Mouse (Mus musculus) hindbrain, postnatal 0 days (tissue): ENCODE measurements around the gene Adgra3. TPM values are rescaled to one million over a fixed set of nuclear protein-coding genes. Genes with fewer than 3 reads are reported as not detected.
A peak's percentile ranks its signal among the peaks of the same experiment; 100 is the strongest.

Experiments
- ATAC-seq: fragments of 200-750 bp; cut with Nextera tagmentation; 2 replicates; pipeline ENCODE4 v1.8.0; 2017; ENCODE audit warnings: mild to moderate bottlenecking, moderate TSS enrichment, moderate library complexity
- DNase-seq: peaks from one replicate; pipeline ENCODE4 v3.0.0-alpha.2; 2015; ENCODE audit warnings: low spot score
- H3K27ac ChIP-seq: fragments of 300-500 bp; sonication (generic); 2 replicates; pipeline ENCODE4 v1.5.1; 2014; ENCODE audit warnings: mild to moderate bottlenecking
- H3K27me3 ChIP-seq: fragments of 300-500 bp; sonication (generic); 2 replicates; pipeline ENCODE4 v1.6.1; 2014; ENCODE audit warnings: low read length, mixed read lengths; ENCODE audit not compliant: insufficient read depth
- H3K36me3 ChIP-seq: fragments of 300-500 bp; sonication (generic); 2 replicates; pipeline ENCODE4 v1.6.1; 2014; ENCODE audit warnings: low read length, mixed read lengths; ENCODE audit not compliant: insufficient read depth
- H3K4me1 ChIP-seq: fragments of 300-500 bp; sonication (generic); 2 replicates; pipeline ENCODE4 v1.6.1; 2014; ENCODE audit warnings: antibody characterized with exemption, low read length, mixed read lengths; ENCODE audit not compliant: insufficient read depth
- H3K4me2 ChIP-seq: fragments of 300-500 bp; sonication (generic); 2 replicates; pipeline ENCODE4 v1.6.1; 2014; ENCODE audit warnings: low read depth, mild to moderate bottlenecking, low read length, moderate library complexity, mixed read lengths
- H3K4me3 ChIP-seq: fragments of 300-500 bp; sonication (generic); 2 replicates; pipeline ENCODE4 v1.5.1; 2014; ENCODE audit warnings: low read length
- H3K9ac ChIP-seq: fragments of 300-500 bp; sonication (generic); replicated peaks from 2 replicates; pipeline ENCODE4 v1.6.1; 2014; ENCODE audit warnings: mild to moderate bottlenecking, low read length, moderate library complexity, mixed read lengths
- H3K9me3 ChIP-seq: fragments of 300-500 bp; sonication (generic); 2 replicates; pipeline ENCODE4 v1.6.1; 2016; ENCODE audit warnings: low read length, mixed read lengths
- CTCF ChIP-seq: IDR thresholded peaks from 2 replicates; pipeline ENCODE4 v1.5.1; 2016; ENCODE audit warnings: antibody characterized with exemption, control low read depth, low read depth
- WGBS: fragments of 180-500 bp; shearing (Covaris S2); extraction: QIAGEN DNeasy Blood & Tissue Kit; methylation state at CpG from one replicate; pipeline ENCODE4 v1.1.7; 2014; 5-methylcytosine and 5-hydroxymethylcytosine counted together
- polyA plus RNA-seq: library from polyadenylated mRNA; unstranded; fragments of >200 nt; fragmentation: Nextera tagmentation; extraction: Ambion mirVana; gene quantifications from 2 replicates; pipeline ENCODE4 v1.2.1, GENCODE M21; 2015
- total RNA-seq: library from RNA; depleted of rRNA; stranded (reverse); fragments of >200 nt; gene quantifications from 2 replicates; pipeline ENCODE4 v1.2.3, GENCODE M21; 2014

The Adgra3 gene
- total and polyA plus RNA-seq, 2 experiments from 2014 or later, result 11.4 to 42.0 TPM

DNA sequence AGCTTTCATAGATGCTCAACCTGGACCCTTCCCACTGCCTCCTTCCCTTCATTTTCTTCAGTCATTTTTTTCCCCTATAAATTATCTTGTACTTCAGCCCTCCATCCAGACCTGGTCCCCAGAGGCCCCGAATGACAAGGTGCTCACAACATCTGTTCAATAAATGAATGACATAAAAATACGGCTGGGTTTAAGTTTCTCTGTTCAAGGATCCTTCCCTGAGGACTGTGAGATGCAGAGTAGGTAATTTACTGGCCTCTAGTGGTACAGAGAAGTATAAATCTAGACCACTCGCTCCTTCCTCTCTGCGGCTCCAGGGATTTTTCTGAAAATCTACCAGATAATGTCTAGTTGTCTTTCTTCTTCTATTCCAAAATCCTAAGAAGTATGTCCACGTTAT, 26.5 kb downstream of the Adgra3 start:
- Histone ChIP-seq H3K4me3 (no peak overlapping the region), H3K36me3 (no peaks in the 10 kb centered on the region), H3K4me1 (0 out of 2 replicates have a peak, but pooled peaks cover 3% of the 10 kb centered on the region), H3K27me3 (no peaks in the 10 kb centered on the region), H3K9me3 (no peaks in the 10 kb centered on the region), H3K9ac (no peak overlapping the region), H3K4me2 (no peak overlapping the region), H3K27ac (no peak overlapping the region)
- DNase-seq, result peak; percentile 64
- WGBS, result 57% methylated on average over 5 of the region's 5 CpGs
- TF ChIP-seq CTCF, result peak; percentile 72
- peak; percentile 77 for ATAC-seq

DNA sequence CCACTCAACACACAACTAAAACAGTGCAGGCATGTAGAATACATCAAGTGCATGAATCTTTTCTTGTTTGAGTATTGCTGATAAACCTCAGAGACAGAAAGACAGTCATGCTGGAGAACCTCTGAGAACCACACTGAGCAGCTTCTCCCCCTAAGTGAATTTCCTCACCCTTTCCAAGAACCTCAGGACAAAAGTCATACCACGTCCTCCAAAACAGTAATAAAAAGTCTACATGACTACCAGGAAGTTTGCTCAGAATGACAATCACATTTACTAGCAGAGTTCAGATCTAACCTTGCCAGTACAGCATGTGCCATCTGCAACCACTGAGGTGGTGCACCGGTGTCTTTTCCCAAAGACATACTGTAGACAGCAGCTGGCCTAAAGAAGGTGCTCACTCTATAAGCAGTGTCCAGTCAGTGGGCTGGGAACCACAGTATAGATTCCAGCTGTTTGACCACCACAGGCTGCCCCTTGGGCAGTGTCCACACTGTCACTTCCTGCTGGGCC, 27.0 kb downstream of the Adgra3 start:
- Histone ChIP-seq H3K27me3 (no peaks in the 10 kb centered on the region), H3K9me3 (no peaks in the 10 kb centered on the region), H3K9ac (no peak overlapping the region), H3K4me2 (no peak overlapping the region), H3K4me3 (no peak overlapping the region), H3K36me3 (no peaks in the 10 kb centered on the region), H3K27ac (no peak overlapping the region), H3K4me1 (0 out of 2 replicates have a peak, but pooled peaks cover 3% of the 10 kb centered on the region)
- WGBS, result 84% methylated on average over 2 of the region's 2 CpGs
- TF ChIP-seq CTCF, result no peak
- ATAC-seq, result no peak
- no peak for DNase-seq

DNA sequence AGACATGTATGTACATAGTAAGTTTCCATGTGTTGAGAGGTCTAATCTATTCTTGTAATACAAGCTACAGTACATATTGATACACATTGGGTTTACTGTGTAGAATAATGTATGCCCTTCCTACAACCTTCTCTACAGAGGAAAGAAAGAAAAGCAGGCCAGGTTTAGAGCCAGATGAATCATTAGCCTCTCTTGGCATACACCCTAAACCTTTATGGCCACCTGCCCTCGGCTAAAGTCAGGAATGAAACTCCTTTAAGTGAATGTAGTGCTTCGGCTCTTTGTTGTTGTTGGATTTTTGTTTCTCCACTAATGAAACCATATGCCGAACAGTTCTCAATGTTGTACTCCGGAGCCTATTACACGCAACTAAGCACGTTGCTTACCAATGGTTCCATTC, 27.5 kb downstream of the Adgra3 start:
- H3K9me3 ChIP-seq, result no peaks in the 10 kb centered on the region
- no peak for TF ChIP-seq CTCF
- WGBS, result 89% methylated on average over 6 of the region's 6 CpGs

DNA sequence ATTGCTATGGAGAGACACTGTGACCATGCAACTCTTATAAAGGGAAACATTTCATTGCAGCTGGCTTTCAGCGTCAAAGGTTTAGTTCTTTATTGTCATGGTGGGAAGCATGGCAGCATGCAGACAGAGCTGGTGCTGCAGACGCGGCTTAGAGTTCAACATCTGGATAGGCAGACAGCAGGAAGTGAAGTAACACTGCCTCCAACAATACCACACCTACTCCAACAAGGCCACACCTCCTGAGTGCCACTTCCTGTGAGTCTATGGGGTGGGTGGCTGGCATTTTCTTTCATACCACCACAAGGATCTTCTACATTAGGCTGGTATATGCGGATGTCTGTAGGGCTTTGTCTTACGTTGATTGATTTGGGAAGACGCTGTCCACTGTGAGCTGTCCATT, 29.1 kb downstream of the Adgra3 start:
- Histone ChIP-seq H3K9me3 (no peaks in the 10 kb centered on the region), H3K27ac (no peak overlapping the region), H3K4me3 (no peak overlapping the region), H3K4me2 (no peak overlapping the region), H3K9ac (no peak overlapping the region), H3K36me3 (no peaks in the 10 kb centered on the region), H3K4me1 (0 out of 2 replicates have a peak, but pooled peaks cover 3% of the 10 kb centered on the region), H3K27me3 (no peaks in the 10 kb centered on the region)
- TF ChIP-seq CTCF, result no peak
- no peak for ATAC-seq
- WGBS, result 88% methylated on average over 6 of the region's 6 CpGs
- DNase-seq, result no peak

More for the DNA sequence above, 27.5 kb downstream of the Adgra3 start:
- Histone ChIP-seq H3K9ac (no peak overlapping the region), H3K4me2 (no peak overlapping the region), H3K36me3 (no peaks in the 10 kb centered on the region), H3K4me3 (no peak overlapping the region), H3K27ac (no peak overlapping the region), H3K27me3 (no peaks in the 10 kb centered on the region), H3K4me1 (0 out of 2 replicates have a peak, but pooled peaks cover 3% of the 10 kb centered on the region)
- DNase-seq (no peak), ATAC-seq (no peak)

DNA sequence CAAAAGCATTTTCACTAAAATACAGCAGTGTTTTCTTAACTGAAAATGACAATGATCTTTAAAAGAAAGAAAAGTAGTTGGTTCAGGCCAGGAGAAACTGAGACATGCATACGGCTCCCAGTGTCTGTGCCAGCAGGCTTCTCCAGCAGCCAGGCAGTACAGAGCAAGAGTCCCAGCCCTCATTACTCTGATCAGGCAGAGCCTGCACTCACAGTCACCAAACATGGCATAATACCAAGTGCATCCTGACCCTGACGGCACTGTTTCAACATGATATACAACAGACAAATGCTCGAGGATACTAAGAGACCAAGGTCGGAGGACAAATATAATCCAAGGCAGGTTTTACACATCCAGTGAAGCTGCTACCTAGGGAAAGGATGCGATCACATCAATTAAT, 31.2 kb downstream of the Adgra3 start:
- Histone ChIP-seq H3K27me3 (no peaks in the 10 kb centered on the region), H3K9me3 (no peaks in the 10 kb centered on the region), H3K4me1 (no peaks in the 10 kb centered on the region), H3K9ac (no peak overlapping the region), H3K4me2 (no peak overlapping the region), H3K36me3 (no peaks in the 10 kb centered on the region; the same call in 1 of the 2 replicates), H3K27ac (no peak overlapping the region), H3K4me3 (no peak overlapping the region)
- WGBS, result 36% methylated on average over 5 of the region's 5 CpGs
- DNase-seq (no peak), ATAC-seq (no peak)
- no peak for TF ChIP-seq CTCF

DNA sequence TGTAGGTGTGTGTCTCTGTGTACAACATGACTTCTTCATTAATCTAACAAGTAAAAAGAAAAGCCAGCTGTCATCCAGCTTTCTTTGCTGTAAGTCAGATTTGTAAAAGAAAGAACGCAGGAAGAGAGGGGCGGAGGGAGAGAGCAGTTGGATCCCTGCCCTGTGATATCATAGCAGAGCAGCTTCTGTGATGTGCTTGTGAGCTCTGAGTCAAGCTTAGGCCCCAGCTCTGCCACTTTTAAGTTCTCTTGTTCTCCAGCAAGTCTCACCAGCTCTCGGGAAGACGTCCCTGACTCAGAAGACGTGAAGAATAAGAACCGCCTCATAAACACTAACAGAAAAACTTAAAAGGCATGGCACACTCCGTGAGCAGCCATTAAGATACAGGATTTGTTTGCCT, 31.8 kb downstream of the Adgra3 start:
- no peaks in the 10 kb centered on the region for H3K9me3 ChIP-seq
- H3K9ac ChIP-seq, result no peak overlapping the region
- H3K4me3 ChIP-seq, result no peak overlapping the region
- ATAC-seq, result no peak
- H3K36me3 ChIP-seq, result no peaks in the 10 kb centered on the region; the same call in 1 of the 2 replicates
- no peak overlapping the region for H3K27ac ChIP-seq
- no peaks in the 10 kb centered on the region for H3K4me1 ChIP-seq
- H3K4me2 ChIP-seq, result no peak overlapping the region
- no peaks in the 10 kb centered on the region for H3K27me3 ChIP-seq
- DNase-seq, result no peak
- 50% methylated on average over 7 of the region's 7 CpGs for WGBS
- TF ChIP-seq CTCF, result no peak

DNA sequence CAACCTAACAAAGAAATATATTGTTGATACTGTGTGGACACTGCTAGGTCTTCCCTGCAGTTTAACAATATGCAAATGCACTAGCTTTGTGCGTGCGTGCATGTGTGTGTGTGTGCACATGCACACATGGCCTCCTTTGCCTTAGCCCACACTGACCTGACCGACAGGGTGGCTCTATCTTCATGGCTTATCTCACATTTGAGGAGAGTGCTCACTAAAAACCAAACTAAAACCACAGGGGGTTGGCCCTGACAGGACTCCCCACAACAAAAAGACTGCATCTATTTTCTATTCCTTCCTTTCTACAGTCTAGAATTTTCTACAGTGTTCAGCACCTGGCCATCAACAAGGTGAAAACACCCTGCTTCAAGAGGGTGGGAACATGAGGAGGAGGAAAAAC, 32.7 kb downstream of the Adgra3 start:
- Histone ChIP-seq H3K27me3 (no peaks in the 10 kb centered on the region), H3K27ac (no peak overlapping the region), H3K4me3 (no peak overlapping the region), H3K36me3 (no peaks in the 10 kb centered on the region; the same call in 1 of the 2 replicates), H3K9me3 (no peaks in the 10 kb centered on the region), H3K9ac (no peak overlapping the region), H3K4me1 (no peaks in the 10 kb centered on the region), H3K4me2 (no peak overlapping the region)
- no peak for TF ChIP-seq CTCF
- WGBS, result 81% methylated on average over 3 of the region's 3 CpGs
- DNase-seq (no peak), ATAC-seq (no peak)
